Mouse (Mus musculus): ENCODE measurements around the gene Actl10.

The Actl10 gene

GRCm38 (mm10) chr2:154583906-154584872 is 32.6 kb downstream of the Actl10 start:
- DNase-seq = peak; percentile 86

- peak; percentile 40 for DNase-seq
Observed at GRCm38 (mm10) chr2:154584931-154585601, 33.5 kb downstream of the Actl10 start.

DNA sequence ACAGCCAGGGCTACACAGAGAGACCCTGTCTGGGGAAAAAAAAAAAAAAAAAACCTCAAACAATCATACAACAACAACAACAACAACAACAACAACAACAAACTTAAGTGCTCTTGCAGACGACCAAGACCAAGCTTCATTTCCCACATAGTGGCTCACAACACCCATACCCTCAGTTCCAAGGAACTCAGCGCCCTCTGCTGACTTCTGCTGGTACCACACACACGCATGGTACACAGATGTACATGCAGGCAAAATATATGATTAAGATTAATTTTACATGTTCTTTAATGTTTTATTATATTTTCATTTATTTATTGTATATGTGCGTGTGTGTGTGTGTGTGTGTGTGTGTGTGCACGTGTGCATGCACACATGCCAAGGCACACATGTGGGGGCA is 34.8 kb downstream of the Actl10 start:
- no peak for DNase-seq

DNA sequence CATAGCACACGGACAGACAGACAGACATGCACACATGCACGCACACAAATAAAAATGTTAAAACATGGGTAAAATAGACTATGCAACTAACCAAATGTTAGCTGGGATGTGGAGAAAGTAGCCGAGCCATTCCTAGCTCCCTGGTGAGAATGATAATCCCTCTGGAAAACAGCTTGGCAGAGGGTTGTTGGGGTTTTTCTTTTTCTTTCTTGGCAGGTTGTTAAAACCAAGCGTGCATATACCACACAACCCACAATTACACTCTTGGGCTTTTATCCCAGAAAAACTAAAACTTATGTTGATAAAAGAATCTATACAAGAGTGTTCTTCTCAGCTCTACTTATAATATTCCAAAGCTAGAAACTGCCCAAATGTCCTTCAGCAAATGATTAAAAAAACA is 37.5 kb downstream of the Actl10 start:
- no peak for DNase-seq

GRCm38 (mm10) chr2:154591239-154591638 is 39.7 kb downstream of the Actl10 start:
- no peak for DNase-seq

- no peak for DNase-seq
Observed at GRCm38 (mm10) chr2:154593025-154593424, 41.4 kb downstream of the Actl10 start.

- DNase-seq = no peak
Observed at GRCm38 (mm10) chr2:154595775-154596174, 44.2 kb downstream of the Actl10 start.

- no peak for DNase-seq
Observed at GRCm38 (mm10) chr2:154597399-154597798, 45.8 kb downstream of the Actl10 start.

DNA sequence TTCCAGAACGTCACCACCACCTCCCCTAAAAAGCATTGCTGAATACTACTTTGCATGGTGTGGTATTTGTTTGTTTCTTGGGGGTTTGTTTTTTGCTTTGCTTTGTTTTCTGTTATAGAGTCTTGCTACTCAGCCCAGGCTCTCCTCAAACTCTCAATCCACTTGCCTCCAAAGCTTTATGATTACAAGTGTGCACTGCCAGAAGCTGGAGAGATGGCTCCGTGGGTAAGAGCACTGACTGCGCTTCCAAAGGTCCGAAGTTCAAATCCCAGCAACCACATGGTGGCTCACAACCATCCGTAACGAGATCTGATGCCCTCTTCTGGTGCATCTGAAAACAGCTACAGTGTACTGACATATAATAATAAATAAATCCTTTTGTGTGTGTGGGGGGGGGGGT is 49.0 kb downstream of the Actl10 start:
- no peak for DNase-seq

DNA sequence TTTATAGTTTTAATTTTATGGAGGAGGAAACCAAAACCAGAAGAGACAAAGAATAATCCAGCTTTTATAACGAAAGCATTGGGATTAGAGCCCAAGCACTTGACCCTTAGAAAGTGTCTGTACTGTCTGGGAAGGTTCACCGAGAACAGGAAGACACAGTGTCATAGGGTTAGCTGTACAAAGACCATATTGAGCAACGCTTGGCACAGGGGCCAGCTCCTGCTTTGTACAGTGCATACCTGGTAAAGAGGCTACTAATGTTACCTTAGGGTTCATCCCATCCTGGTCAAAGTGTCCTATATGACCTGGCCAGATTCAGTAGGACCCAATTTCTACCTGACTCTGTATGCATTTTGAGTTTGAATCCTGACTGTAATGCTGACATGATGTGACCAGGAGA is 49.7 kb downstream of the Actl10 start:
- no peak for DNase-seq
